Comparison of ENCODE assay signal across 14 mouse cellular contexts in the genomic region with DNA sequence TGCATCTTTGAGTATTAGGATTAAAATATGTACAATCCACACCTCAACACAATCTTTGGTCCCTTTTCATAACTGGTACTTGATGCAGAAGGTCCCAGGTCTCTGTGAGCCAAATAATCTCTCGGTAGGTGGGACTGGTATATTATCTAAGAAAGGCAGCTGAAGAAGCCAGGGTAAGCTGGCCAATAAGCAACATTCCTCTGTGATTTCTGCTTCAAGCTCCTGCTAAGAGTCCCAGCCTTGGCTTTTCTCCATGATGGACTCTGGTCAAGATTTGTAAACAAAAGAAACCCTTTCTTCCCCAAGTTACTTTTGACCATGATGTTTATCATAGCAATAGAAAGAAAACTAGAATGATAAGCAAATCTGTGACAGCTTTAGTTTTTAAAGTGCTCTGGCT.
A peak's percentile ranks its signal among the peaks of the same experiment; 100 is the strongest.
DNase-seq lines count a peak whose midpoint lies in the region; ATAC-seq lines count a peak whose summit lies in the region.
"Had no signal": no experiment of that assay in that cellular context is flagged by ENCODE, and none has a peak within 500 bp of the region (broad histone marks: within the 10 kb centered on the region; RNA-seq: fewer than 3 reads in every experiment).

No protein-coding gene starts in this region.

- H3K27me3 ChIP-seq in forebrain, embryonic 14.5 days (replicated peaks; ENCODE audit: control insufficient read depth, insufficient read depth, low read length), result no peaks in the 10 kb centered on the region
- H3K27me3 ChIP-seq in forebrain, embryonic 12.5 days, result no peaks in the 10 kb centered on the region
- H3K27me3 ChIP-seq: embryonic facial prominence, embryonic 13.5 days had no signal

- H3K4me1 ChIP-seq in forebrain, embryonic 14.5 days (ENCODE audit: control insufficient read depth, insufficient read depth, low read length), result no peaks in the 10 kb centered on the region; the same call in 1 of the 2 replicates
- 0 out of 2 replicates have a peak, but pooled peaks cover 6% of the 10 kb centered on the region for H3K4me1 ChIP-seq in forebrain, embryonic 12.5 days
- H3K4me1 ChIP-seq: embryonic facial prominence, embryonic 13.5 days; forebrain, embryonic 10.5 days had no signal

- peak; percentile 17 for DNase-seq in forebrain, embryonic 14.5 days (ENCODE audit: low spot score)
- DNase-seq in kidney, postnatal 14 days, result peak; percentile 20
- no peak for DNase-seq in kidney, adult 9 months
- DNase-seq in adipocyte (ENCODE audit: low spot score), result peak; percentile 5
- DNase-seq in cerebellum, adult 9-11 months, result peak; percentile 72
- no peak for DNase-seq in layer of hippocampus, adult 11-12 months (ENCODE audit: low spot score)
- DNase-seq in layer of hippocampus, adult 9-11 months, result no peak
- DNase-seq: adrenal gland, postnatal 36 days; heart, adult 11 months; liver had no signal

- H3K36me3 ChIP-seq in forebrain, embryonic 14.5 days (ENCODE audit: control insufficient read depth, insufficient read depth, low read length), result no peaks in the 10 kb centered on the region
- no peaks in the 10 kb centered on the region for H3K36me3 ChIP-seq in forebrain, embryonic 12.5 days (replicated peaks)
- H3K36me3 ChIP-seq: embryonic facial prominence, embryonic 13.5 days; forebrain, embryonic 10.5 days had no signal

- ATAC-seq in forebrain, embryonic 14.5 days, result no peak; the same call in 1 of the 2 replicates
- no peak for ATAC-seq in forebrain, embryonic 12.5 days (ENCODE audit: low FRiP score)

- H3K4me3 ChIP-seq in forebrain, embryonic 14.5 days (ENCODE audit: low read depth, low read length), result no peak overlapping the region
- H3K4me3 ChIP-seq in forebrain, embryonic 12.5 days (replicated peaks), result no peak overlapping the region
- H3K4me3 ChIP-seq: embryonic facial prominence, embryonic 13.5 days; forebrain, embryonic 10.5 days; layer of hippocampus, adult 2 months had no signal

- H3K27ac ChIP-seq in forebrain, embryonic 14.5 days (ENCODE audit: low read depth, low read length), result no peak overlapping the region
- no peak overlapping the region for H3K27ac ChIP-seq in forebrain, embryonic 12.5 days
- H3K27ac ChIP-seq: embryonic facial prominence, embryonic 13.5 days; forebrain, embryonic 10.5 days; layer of hippocampus, adult 2 months had no signal

- no peaks in the 10 kb centered on the region for H3K9me3 ChIP-seq in forebrain, embryonic 14.5 days (replicated peaks; ENCODE audit: control insufficient read depth, low read length)
- no peaks in the 10 kb centered on the region for H3K9me3 ChIP-seq in forebrain, embryonic 12.5 days
- H3K9me3 ChIP-seq: embryonic facial prominence, embryonic 13.5 days; forebrain, embryonic 10.5 days had no signal

- no peak overlapping the region for H3K4me2 ChIP-seq in forebrain, embryonic 14.5 days (ENCODE audit: low read length)
- no peak overlapping the region for H3K4me2 ChIP-seq in forebrain, embryonic 12.5 days
- H3K4me2 ChIP-seq: embryonic facial prominence, embryonic 13.5 days had no signal

- no peak overlapping the region for H3K9ac ChIP-seq in forebrain, embryonic 14.5 days (ENCODE audit: low read length)
- no peak overlapping the region for H3K9ac ChIP-seq in forebrain, embryonic 12.5 days
- H3K9ac ChIP-seq: embryonic facial prominence, embryonic 13.5 days had no signal

- 59% methylated on average over 1 of the region's 1 CpGs for WGBS in forebrain, embryonic 14.5 days
- 80% methylated on average over 1 of the region's 1 CpGs for WGBS in forebrain, embryonic 12.5 days

Comparison
In these comparisons a context has a peak if more than half of its experiments do, and no peak if none do; other contexts are left out.
1. DNase-seq: peak in forebrain, embryonic 14.5 days (single experiment), kidney, postnatal 14 days (single experiment), adipocyte (single experiment) and cerebellum, adult 9-11 months (single experiment); none in kidney, adult 9 months (single experiment), layer of hippocampus, adult 11-12 months (single experiment) and layer of hippocampus, adult 9-11 months (single experiment).